Mouse (Mus musculus): ENCODE measurements around the gene Zbtb9.
"Not testable (repeated sequence)": the region's sequence is repeated elsewhere in the genome, so short reads cannot be mapped to it uniquely, and the experiment has no call there.

The Zbtb9 gene

DNA sequence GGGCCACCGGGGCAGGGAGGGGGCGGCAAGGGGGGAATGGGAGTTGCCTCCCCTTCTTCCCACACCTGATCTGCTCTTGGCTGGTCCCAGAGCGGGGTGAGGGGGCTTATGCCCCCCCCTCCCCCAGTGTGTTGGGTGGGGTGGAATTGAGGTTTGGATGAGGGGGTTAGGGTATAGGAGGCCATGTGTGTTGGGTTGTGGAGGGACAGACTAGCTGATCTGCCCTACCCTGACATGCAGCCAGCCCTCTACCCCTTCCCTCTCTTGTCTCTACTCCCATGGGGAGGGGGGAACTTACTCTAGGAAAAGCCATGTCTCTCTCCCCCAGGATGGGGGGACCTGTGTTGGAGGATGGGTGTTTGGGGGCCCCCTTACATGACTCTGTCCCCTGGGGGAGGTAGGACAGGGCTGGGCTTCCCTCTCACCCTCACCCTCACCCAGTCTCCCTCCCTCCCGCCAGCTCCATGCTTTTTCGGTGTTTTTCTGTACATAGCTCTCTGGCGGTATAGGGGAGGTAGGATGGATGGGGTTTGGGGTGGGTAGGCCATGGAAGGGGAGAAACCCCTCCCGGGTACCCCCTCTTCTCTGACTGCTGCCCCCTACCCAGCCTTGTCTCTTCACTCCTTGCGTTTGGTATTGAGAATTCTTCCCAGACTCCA lies 1.6 kb upstream of the Zbtb9 start:
- no peak for DNase-seq (ENCODE audit: low spot score)

DNA sequence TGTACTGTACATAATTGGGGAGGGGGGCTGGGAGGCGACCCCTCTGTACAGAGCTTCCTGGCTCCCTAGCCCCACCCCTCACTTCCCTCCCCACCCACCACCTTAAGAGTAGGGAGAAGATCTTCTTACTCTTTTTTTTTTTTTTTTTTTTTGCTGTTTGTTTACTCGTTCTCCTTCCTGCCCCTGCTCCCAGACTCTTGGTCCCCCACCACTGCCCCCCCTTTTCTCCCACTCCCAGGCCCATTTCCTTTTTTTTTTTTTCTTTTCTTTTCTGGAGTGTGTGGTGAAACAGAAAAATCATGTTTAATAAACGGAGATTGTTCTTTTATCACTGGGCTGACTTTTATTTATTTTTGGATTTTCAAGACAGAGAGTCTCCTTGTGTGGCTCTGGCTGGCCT lies 860 bp upstream of the Zbtb9 start:
- DNase-seq (ENCODE audit: low spot score), result no peak

DNA sequence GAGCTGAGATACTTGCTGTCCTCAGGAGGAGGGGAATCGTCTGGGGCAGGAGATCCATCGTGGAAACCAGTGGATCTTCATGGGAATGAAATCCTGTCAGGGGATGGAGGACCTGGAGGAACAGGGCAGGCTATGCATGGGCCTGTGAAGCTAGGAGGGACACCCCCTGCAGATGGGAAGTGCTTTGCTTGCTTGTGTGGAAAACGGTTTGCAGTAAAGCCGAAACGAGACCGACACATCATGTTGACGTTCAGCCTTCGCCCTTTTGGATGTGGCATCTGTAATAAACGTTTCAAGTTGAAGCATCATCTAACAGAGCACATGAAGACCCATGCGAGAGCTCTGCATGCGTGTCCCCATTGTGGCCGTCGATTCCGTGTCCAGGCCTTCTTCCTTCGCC lies 1.6 kb downstream of the Zbtb9 start:
- no peak for DNase-seq (ENCODE audit: low spot score)

DNA sequence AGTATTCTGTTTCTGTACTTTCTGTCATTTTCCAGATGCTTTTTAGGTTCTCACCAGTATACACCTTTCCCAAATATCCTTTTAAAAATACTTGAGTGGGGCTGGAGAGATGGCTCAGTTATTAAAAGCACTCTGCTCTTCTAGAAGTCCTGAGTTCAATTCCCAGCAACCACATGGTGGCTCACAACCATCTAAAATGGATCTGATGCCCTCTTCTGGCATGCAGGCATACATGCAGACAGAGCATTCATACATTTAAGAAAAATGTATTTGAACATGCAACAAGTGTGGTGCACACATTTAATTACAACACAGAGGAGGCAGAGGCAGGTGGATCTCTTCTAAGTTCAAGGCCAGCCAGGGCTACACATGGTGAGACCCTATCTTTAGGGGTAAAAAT lies 2.4 kb downstream of the Zbtb9 start:
- no peak for DNase-seq (ENCODE audit: low spot score)

DNA sequence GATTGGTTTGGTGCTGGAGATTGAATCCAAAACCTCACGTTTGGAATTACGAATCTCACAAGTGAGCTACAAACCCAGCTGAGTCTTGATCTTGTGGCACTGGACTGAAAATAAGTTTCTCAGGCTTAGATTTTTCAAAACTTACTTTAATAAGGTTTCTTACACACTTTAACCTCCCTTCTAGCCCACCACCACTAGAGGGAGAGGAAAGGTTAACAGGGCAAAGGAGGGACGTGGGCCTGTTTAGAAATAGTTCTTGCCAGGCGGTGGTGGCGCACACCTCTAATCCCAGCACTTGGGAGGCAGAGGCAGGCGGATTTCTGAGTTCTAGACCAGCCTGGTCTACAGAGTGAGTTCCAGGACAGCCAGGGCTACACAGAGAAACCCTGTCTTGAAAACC lies 4.4 kb downstream of the Zbtb9 start:
- DNase-seq (ENCODE audit: low spot score), result not testable (repeated sequence)

DNA sequence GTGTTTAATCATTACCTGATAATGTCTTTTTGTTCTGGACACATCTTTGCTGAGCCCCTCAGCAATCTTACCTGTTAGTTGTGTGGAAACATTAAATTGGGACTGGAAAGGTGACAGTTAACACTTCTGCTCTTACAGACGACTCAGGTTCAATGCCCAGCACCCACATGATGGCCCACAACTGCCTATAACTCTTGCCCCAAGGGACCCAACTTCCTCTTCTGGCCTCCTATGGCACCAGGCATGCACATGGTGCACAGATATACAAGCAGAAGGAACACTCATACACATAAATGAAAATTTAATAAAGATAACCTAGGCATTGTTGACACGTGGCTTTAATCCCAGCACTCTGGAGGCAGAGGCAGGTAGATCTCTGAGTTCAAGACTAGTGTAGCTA lies 6.5 kb downstream of the Zbtb9 start:
- DNase-seq (ENCODE audit: low spot score), result no peak

DNA sequence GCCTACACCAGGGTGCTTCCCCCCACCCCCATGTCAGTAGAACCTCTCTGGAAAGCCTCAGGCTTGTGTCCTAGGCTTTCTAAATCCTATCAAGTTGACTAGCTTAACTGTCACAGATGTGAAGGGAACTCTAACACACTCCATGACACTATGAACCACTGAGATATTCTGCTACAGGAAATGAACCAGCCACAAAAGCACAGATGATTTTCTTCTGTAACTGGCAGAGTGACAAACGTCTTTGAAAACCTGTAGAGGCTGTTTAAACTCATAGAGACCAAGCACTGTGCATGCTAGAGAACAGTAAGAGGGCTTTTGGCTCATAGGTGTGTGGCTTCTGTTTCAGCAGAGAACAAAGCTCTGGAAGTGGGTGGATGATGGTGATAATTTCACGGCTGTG lies 8.1 kb downstream of the Zbtb9 start:
- DNase-seq (ENCODE audit: low spot score), result no peak

DNA sequence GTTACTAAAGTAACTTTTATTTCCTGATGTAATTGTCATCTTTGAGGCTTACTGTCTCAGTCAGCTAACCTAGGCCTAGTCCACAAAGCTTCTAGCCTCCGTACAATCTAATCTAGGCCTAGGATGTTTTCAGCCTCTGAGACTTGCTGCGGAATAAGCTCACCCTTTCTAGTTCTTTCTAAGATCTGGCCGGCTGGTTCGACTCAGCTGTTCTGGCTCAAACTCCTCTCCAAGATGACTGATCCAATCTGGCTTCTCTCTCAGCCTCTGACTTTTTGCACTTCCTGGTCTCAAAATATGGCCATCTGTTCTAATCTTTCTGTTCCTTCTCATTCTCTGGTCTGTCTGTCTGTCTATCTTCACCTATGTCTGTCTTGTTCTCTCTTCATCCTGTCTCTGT lies 10.4 kb downstream of the Zbtb9 start:
- no peak for DNase-seq (ENCODE audit: low spot score)

DNA sequence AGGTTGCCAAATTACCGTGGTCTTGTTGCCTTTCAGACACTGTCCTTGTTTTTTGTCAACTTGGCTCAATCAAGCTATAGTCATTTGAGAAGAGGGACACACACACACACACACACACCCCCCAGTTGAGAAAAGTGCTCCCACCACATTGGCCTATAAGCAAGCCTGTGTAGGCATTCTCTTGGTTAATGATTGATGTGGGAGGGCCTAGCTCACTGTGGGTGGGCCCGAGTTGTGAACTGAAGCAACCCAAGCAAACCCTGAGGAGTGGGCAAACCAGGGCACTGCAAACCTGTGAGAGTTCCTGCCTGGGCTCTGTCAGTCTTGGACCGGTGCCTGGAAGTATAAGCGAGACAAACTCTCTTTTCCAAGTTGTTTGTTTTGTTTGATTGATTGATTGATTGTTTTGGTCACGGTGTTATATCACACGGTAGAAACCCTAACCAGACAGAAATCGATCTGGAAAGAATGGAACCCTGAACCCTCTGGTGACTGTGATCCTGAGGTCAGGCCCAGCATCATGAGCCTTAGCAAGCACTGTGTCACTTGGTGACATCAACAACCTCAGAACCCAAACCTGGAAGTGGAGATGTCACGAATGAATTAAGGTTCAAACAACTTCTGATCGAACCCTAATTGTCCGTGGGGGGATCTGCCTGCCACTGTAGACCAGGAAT lies 12.7 kb downstream of the Zbtb9 start:
- DNase-seq (ENCODE audit: low spot score), result no peak

DNA sequence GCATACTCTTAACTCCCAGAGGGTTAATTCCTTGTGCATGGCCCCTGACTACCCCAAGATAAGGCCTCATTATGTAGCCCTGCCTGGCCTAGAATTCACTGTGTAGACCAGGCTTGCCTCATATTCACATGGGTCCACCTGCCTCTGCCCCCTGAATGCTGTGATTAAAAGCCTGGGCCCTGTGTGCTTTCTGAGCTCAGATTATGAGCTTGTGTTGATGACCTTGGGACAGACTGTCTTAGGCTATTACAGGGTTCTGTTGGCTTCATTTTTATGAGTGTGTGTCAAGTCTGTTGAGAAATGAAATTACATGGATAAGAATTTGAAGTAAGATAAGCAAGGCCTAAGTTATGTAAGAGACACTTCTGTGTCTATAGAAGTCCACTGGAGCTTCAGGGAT lies 17.6 kb downstream of the Zbtb9 start:
- no peak for DNase-seq (ENCODE audit: low spot score)

DNA sequence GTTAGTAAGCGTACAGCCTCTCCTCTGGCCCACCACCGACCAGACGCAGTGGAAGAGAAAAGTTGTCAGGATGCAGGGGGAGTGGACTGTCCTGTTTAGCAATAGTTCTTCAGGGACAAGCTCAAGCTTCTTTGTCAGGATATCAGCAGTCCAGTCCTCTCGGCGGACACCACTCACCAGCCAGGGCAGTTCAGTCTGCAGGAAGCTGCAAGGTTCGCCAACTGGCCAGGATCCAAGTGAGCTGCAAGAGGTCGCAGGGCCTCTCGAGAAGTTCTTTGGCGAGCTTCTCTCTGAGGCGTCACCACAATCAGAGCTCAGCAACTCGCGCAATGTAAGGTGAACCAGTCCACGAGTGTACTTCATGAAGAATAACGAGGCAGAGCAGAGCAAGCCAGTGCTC lies 21.4 kb downstream of the Zbtb9 start:
- DNase-seq (ENCODE audit: low spot score), result no peak

DNA sequence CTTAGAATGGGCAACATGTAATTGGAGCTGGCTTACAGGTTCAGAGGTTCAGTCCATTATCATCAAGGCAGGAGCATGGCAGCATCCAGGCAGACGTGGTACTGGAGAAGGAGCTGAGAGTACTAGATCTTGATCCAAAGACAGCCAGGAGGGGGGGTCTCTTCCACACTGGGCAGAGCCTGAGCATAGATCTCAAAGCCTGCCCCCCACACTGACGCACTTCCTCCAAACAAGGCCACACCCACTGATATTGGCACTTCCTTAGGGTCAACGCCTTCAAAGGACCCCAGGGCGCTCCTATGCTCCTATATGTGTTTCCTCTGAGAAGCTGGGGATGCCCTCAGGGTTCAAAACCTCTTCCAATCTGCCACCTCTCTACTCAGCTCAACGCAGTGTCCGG lies 22.0 kb downstream of the Zbtb9 start:
- DNase-seq (ENCODE audit: low spot score), result no peak

DNA sequence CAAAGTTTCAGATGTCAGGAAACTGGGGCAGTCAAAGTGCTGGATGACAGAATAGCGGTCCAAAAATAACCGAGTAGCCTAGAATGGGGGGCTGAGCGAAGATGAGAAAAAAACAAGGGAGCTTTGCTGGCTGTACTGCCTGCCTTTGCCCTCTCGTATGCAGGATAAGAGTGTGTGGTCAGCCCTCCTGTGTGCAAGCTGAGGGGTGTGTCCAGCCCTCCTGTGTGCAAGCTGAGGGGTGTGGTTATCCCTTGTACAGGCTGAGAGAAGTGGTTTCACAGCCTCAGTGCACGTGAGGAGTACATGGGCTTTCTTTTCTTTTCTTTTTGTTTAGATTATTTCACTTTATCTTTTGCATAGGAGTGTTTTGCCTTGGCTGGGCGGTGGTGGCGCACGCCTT lies 22.6 kb downstream of the Zbtb9 start:
- DNase-seq (ENCODE audit: low spot score), result no peak

DNA sequence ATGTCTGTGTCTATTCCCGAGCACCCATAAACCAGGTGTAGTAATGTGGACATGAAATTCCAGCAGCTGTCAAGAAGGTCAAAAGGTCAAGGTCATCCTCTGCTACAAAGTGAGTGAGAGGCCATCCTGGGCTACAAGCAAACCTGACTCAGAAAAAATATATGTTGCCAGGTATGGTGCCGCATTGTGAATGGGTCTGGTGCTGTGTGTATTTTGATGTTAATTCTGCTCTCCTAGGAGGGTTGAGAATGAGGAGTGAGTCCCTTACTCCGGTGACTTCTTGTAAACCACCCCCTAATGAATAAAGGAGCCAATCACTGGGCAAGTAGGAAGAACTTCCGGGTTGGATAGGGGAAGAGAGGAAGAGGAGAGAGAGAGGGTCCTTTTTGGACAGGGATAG lies 24.7 kb downstream of the Zbtb9 start:
- no peak for DNase-seq (ENCODE audit: low spot score)

DNA sequence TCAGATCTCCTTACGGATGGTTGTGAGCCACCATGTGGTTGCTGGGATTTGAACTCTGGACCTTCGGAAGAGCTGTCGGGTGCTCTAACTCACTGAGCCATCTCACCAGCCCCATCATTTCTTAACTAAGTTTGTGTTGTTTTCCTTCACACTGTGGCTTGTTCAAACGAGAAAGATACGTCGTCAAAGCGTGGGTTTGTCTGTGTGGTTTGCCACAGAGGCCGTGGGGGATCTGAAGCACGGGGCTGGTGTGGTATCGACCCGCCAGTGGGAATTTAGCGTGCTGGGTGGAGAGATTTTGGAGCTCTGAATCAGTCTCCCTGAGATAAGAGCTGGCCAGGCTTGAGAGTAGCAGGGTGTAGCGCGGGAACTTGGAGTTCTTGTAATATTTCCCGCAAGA lies 25.3 kb downstream of the Zbtb9 start:
- DNase-seq (ENCODE audit: low spot score), result no peak

DNA sequence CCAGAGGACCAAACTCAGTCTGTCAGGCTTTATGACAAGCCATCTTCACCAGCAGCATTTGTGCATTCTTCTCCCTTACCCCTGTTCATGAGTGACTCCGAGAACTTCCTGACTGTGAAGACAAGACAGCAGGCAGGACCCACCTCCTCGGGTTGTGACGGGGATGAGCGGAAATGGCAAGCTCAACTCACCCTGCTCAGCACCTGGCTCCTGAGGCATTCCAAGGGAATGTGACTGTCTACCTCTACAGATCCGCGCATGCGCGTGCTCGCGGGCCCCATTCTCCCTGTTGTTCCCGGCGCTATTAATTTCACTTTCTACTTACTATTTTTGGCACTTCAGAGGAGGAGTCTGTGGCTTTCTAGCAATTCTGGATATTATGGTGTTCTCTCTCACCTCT lies 27.0 kb downstream of the Zbtb9 start:
- no peak for DNase-seq (ENCODE audit: low spot score)

DNA sequence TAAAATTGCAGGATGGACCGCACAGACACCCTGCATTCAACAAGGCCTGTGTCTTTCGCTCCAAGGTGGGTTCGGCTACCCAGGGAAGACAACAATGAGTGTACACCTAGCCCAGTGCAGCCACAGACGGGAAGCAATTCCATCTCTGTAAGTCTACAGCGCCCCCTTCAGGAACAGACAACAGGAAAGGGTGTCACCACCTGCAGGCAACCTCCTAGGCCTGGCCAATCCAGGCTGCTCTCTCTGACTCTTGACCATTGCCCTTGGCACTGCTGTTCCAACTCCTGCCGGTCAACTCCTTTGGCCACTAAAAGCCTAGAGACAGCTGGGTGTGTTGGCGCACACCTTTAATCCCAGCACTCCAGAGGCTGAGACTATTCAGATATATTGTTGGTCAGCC lies 28.2 kb downstream of the Zbtb9 start:
- DNase-seq (ENCODE audit: low spot score), result no peak

DNA sequence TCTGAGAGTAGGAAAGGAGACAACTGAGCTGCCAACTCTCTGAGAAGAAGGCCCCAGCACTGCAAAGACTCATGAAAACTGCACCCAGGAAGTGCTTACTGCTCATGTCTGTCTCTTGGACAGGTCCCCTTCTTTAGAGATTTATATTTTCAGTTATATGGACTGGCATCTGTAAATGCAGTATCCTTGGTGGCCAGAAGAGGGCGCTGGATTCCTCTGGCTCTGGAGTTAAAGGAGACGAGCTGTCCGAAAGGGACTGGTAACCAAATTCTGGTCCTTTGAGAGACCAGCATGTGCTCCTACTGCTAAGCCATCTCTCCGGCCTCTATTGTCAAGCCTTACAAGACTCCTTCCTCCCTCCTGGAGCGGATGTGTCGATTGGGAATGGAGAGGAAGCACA lies 28.9 kb downstream of the Zbtb9 start:
- DNase-seq (ENCODE audit: low spot score), result peak; percentile 54

DNA sequence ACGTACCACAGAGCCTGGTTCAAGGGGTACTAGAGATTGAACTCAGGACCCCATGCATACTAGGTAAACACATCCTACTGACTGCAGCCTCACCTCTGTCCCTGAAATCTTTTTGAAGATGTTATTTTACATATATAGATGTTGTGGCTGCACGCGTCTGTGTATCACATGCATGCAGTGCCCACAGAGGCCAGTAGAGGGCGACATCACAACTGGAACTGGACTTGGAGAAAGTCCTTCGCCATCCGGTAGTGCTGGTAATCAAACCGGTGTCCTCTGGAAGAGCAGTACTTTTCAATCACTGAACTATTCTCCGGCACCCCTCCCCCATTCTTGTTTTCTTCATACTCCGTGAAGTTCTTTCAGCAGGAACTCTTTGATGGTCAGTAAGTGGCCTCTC lies 31.5 kb downstream of the Zbtb9 start:
- peak; percentile 81 for DNase-seq (ENCODE audit: low spot score)

DNA sequence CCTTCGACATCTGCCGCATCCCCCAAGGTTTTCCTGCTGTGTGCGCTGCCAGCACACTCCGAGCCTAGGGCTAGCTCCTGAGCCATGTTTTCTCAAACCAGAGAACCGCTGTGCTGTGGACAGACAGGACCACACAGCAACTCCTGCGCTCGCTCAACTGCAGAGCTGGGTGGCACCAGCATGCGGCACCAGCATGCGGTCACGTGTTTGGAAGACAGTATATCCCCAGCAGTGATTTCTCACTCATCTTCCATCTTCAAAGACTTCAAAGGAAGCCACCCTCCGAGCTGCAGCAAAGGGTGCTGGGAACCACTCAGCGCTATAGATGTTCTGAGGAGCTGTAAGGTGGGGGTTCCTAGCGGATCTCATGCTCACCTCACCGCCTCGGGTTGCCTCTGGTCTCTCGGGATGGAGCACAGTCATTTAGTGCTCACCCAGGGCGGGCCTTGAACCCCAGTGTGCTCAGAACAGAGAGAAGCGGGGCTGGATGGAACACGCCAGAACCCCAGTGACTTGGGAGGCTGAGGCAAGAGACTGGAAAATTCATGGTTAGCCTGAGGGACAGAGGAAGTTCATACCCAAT lies 32.0 kb downstream of the Zbtb9 start:
- DNase-seq (ENCODE audit: low spot score), result no peak

DNA sequence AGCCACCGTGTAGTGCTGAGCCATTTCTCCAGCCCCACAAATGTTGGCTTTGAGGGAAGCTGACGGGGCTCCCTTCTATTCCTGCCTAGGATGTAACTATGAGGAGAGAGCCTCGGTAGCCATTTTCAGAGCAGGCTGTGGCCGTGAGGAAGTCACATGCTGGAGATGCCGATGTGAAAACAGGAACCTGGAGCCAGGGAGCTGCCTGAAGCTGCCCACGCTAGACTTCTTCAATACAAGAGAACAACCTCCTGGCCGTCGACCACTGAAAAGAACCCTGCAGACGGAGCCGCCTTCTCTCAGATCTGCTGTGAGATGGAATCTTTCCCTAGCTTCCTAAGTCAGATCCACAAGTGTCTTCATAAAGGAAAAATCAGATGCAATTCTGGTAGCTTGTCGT lies 32.7 kb downstream of the Zbtb9 start:
- no peak for DNase-seq (ENCODE audit: low spot score)

DNA sequence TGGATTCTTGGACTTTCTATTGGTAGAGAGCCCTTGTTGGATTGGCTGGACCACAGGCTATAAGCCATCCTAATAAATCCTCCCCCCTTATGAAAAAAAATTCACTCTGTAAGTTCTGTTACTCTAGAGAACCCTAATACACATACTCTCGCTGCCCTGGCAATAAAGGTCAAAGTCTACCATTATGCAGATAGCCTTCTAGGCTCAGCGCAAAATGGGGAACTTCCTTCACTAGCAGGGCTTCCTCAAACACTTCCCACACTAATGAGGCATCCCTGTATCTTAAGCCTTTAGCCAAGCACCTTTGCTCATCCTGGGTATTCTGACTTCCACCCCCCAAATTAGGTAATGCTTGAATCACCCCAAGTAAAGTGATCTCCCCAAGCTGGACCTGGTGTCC lies 35.3 kb downstream of the Zbtb9 start:
- DNase-seq (ENCODE audit: low spot score), result no peak

DNA sequence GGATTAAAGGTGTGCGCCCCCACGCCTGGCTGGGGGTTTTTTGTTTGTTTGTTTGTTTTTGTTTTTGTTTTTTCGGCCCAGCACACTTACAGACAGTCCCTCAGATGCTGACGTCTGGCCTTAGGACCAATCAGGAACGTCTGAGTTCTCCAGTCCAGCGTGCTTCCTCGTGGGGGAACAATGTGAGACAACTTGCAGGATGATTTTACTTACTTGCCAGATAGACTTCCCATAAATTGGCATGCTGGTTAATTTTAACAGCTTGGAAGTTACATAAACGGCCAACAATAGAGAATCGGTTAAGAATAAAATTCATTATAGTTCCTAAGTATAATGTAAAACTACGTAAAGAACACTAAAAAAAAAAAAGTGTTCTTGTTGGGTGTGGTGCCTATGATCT lies 38.2 kb downstream of the Zbtb9 start:
- no peak for DNase-seq (ENCODE audit: low spot score)

All from embryo, embryonic 10.5 days (tissue).